Mouse (Mus musculus) G1E (cell line): ENCODE measurements around the gene Capn5.

Source experiments
- CTCF ChIP-seq: IDR thresholded peaks from 2 replicates; pipeline ENCODE4 v1.5.1; 2012; ENCODE audit warnings: low read depth, low read length, inconsistent platforms, mixed read lengths
- GATA1 ChIP-seq: IDR thresholded peaks from 2 replicates; pipeline ENCODE4 v1.6.1; 2012; ENCODE audit warnings: borderline replicate concordance, low read length, inconsistent platforms, mixed read lengths
- POLR2AphosphoS5 ChIP-seq: IDR thresholded peaks from 2 replicates; pipeline ENCODE4 v1.6.1; 2012; ENCODE audit warnings: low read depth, low read length, inconsistent platforms; ENCODE audit not compliant: insufficient replicate concordance
- TAL1 ChIP-seq: conservative IDR thresholded peaks from 2 replicates; pipeline ENCODE4 v1.6.1; 2012; ENCODE audit warnings: low read depth, low read length, inconsistent platforms, mixed read lengths

DNA sequence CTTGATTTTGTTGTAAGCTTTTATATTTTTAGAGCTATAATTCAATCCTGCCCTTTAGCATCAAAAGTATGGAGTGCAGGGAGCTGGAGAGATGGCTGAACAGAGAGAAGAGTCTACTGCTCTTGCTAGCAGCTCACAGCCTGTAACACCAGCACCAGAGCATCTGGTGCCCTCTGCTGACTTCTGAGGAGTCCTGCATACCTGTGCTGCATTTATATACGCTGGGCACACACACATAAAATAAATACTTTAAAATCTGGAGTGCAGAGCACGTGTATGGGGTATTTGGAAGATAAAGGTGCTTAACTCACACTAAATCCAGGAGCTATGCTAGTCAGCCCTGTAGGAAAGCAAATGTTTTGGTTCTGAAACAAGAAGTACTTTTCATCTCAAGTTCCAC lies 91.7 kb downstream of the Capn5 start:
- TF ChIP-seq POLR2AphosphoS5 (no peak), CTCF (no peak), TAL1 (no peak), GATA1 (no peak)
